16 mouse cellular contexts compared by ENCODE assay signal in genomic region chr4:149403037-149403436, GRCm38 (mm10). TPM values are rescaled to one million over a fixed set of nuclear protein-coding genes. Genes with fewer than 3 reads are reported as not detected.
DNase-seq lines count a peak whose midpoint lies in the region; ATAC-seq and TF ChIP-seq lines count a peak whose summit lies in the region.
"Had no signal": no experiment of that assay in that cellular context is flagged by ENCODE, and none has a peak within 500 bp of the region (broad histone marks: within the 10 kb centered on the region; RNA-seq: fewer than 3 reads in every experiment).

No protein-coding gene starts in this region.

- TF ChIP-seq POLR2A in lung, adult 2 months (IDR thresholded peaks at IDR 0.05; ENCODE audit: borderline replicate concordance, extremely low read depth, low read depth, low read length) = no peak

- WGBS in heart, embryonic 10.5 days = 25% methylated on average over 6 of the region's 6 CpGs
- WGBS in lung, postnatal 0 days = 32% methylated on average over 6 of the region's 6 CpGs
- 32% methylated on average over 6 of the region's 6 CpGs for WGBS in lung, adult 2 months

- no peak for ATAC-seq in lung, postnatal 0 days
- peak; percentile 88 for ATAC-seq in inflammation-experienced regulatory T-cells, adult 6 months
- ATAC-seq: forebrain, embryonic 16.5 days; hindbrain, embryonic 16.5 days had no signal

- H3K9me3 ChIP-seq in heart, embryonic 10.5 days = no peaks in the 10 kb centered on the region
- no peaks in the 10 kb centered on the region for H3K9me3 ChIP-seq in lung, postnatal 0 days (ENCODE audit: low read length)
- H3K9me3 ChIP-seq: neural tube, embryonic 12.5 days had no signal

- H3K4me2 ChIP-seq in lung, postnatal 0 days (replicated peaks; ENCODE audit: low read depth, low read length) = no peak overlapping the region
- H3K4me2 ChIP-seq: midbrain, embryonic 11.5 days; neural tube, embryonic 12.5 days had no signal

- H3K9ac ChIP-seq in lung, postnatal 0 days (replicated peaks; ENCODE audit: low read depth) = no peak overlapping the region
- H3K9ac ChIP-seq: neural tube, embryonic 12.5 days had no signal

- H3K27me3 ChIP-seq in heart, embryonic 10.5 days (ENCODE audit: insufficient read depth, poor library complexity, severe bottlenecking) = no peaks in the 10 kb centered on the region
- no peaks in the 10 kb centered on the region for H3K27me3 ChIP-seq in lung, postnatal 0 days (replicated peaks; ENCODE audit: insufficient read depth, low read length)
- H3K27me3 ChIP-seq: neural tube, embryonic 12.5 days had no signal

- H3K27ac ChIP-seq in heart, embryonic 10.5 days = peak overlapping the region; percentile 63
- H3K27ac ChIP-seq in lung, postnatal 0 days (ENCODE audit: low read length) = no peak overlapping the region
- H3K27ac ChIP-seq: neural tube, embryonic 12.5 days had no signal

- no peak overlapping the region for H3K4me3 ChIP-seq in heart, embryonic 10.5 days
- no peak overlapping the region for H3K4me3 ChIP-seq in lung, postnatal 0 days (ENCODE audit: low read depth, low read length)
- no peak overlapping the region for H3K4me3 ChIP-seq in lung, adult 2 months (replicated peaks; ENCODE audit: extremely low read depth, low read depth, low read length)
- H3K4me3 ChIP-seq: neural tube, embryonic 12.5 days had no signal

- DNase-seq in heart, embryonic 10.5 days (ENCODE audit: low spot score) = no peak
- DNase-seq in heart, adult 9 months (ENCODE audit: low spot score in 2 of 2) = no peak
- peak; percentile 12 for DNase-seq in lung, postnatal 0 days (ENCODE audit: low spot score)
- DNase-seq in lung, adult 2 months = no peak
- no peak for DNase-seq in urinary bladder, postnatal 36 days (ENCODE audit: low spot score in 2 of 2)
- DNase-seq in thymus, postnatal 25 days = no peak
- no peak for DNase-seq in adrenal gland, postnatal 25 days
- DNase-seq: lung, postnatal 10 days; spleen, adult 18-20 months had no signal

- peaks cover 89% of the 10 kb centered on the region for H3K4me1 ChIP-seq in heart, embryonic 10.5 days
- peaks cover 3% of the 10 kb centered on the region; the same call in 1 of the 2 replicates for H3K4me1 ChIP-seq in lung, postnatal 0 days (ENCODE audit: insufficient read depth, low read depth, low read length)
- peaks cover 4% of the 10 kb centered on the region; the same call in 1 of the 2 replicates for H3K4me1 ChIP-seq in lung, adult 2 months (ENCODE audit: control insufficient read depth, insufficient read depth, low read length)

- TF ChIP-seq EP300 in lung, postnatal 0 days (IDR thresholded peaks at IDR 0.05) = no peak

- H3K36me3 ChIP-seq in heart, embryonic 10.5 days = peaks cover 13% of the 10 kb centered on the region
- H3K36me3 ChIP-seq in lung, postnatal 0 days (ENCODE audit: insufficient read depth, low read length) = 0 out of 2 replicates have a peak, but pooled peaks cover 5% of the 10 kb centered on the region

- no peak for TF ChIP-seq CTCF in lung, postnatal 0 days (IDR thresholded peaks at IDR 0.05)
- TF ChIP-seq CTCF in lung, adult 2 months (IDR thresholded peaks at IDR 0.05; ENCODE audit: insufficient read depth, low read length) = no peak

RNA-seq across cellular contexts. Expression of gene Ube4b, which starts 23.5 kb away (rescaled TPM):
- 57.1 and 62.9 TPM in 2 replicates for polyA plus RNA-seq in heart, embryonic 10.5 days (2016; fragmentation: Nextera tagmentation; extraction: Ambion mirVana)
- 14.2 and 15.1 TPM in 2 replicates for polyA plus RNA-seq in lung, postnatal 0 days (2015; fragmentation: Nextera tagmentation; extraction: Ambion mirVana)
- 51.0 and 53.3 TPM in 2 replicates for polyA plus RNA-seq in lung, adult 2 months (2012; rRNA removed)
- polyA plus RNA-seq in inflammation-experienced regulatory T-cells, adult 6 months (2017; shearing (Covaris generic)) = 10 to 100 TPM in 2 of 3 experiments, 1 to 10 TPM in 1; 9.1 to 18.5 (median 14.7) TPM
- 105 and 111 TPM in 2 replicates for total RNA-seq in adrenal gland, postnatal 25 days (2021)

RNA-seq across cellular contexts. Expression of gene Rbp7, which starts 51.7 kb away (rescaled TPM):
- 0.67 and 1.3 TPM in 2 replicates for polyA plus RNA-seq in heart, embryonic 10.5 days (2016; fragmentation: Nextera tagmentation; extraction: Ambion mirVana)
- 1.4 and 1.8 TPM in 2 replicates for polyA plus RNA-seq in lung, postnatal 0 days (2015; fragmentation: Nextera tagmentation; extraction: Ambion mirVana)
- 2.1 and 2.2 TPM in 2 replicates for polyA plus RNA-seq in lung, adult 2 months (2012; rRNA removed)
- polyA plus RNA-seq in inflammation-experienced regulatory T-cells, adult 6 months (2017; shearing (Covaris generic)) = not detected
- 7.0 and 13.4 TPM in 2 replicates for total RNA-seq in adrenal gland, postnatal 25 days (2021)
- total RNA-seq: granulocyte monocyte progenitor cell, adult 5-6 weeks; left cerebral cortex, postnatal 25 days had no signal
- polyA plus RNA-seq: forebrain, embryonic 16.5 days; hindbrain, embryonic 16.5 days; midbrain, embryonic 11.5 days; neural tube, embryonic 12.5 days had no signal
